Mouse (Mus musculus) c-Kit-negative CD71-positive TER-119-positive erythroid progenitor cells, embryonic 14.5 days (primary cell): ENCODE measurements around the gene Pax2.

Experiments
- DNase-seq: peaks from one replicate; pipeline ENCODE4 v3.0.0-alpha.2; 2013; ENCODE audit warnings: low read depth, low spot score

The Pax2 gene

DNA sequence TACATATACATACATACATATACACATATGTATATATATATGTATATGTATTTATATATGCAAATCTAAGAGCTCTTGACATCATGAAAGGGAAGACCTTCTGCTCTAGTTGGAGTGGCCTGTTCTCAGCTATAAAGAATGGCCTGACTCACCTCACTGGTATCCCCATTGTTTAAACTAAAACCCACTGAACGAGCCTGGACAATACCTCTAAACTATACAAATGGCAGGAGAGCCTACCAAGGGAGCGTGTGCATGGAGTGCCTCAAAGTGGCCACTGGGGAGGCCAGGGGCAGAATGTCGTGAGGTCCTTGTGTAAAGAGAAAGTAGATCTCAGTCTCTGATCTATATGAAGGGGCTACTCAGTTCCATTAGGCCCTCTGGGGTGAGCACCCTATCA lies 26.1 kb downstream of the Pax2 start:
- no peak for DNase-seq

DNA sequence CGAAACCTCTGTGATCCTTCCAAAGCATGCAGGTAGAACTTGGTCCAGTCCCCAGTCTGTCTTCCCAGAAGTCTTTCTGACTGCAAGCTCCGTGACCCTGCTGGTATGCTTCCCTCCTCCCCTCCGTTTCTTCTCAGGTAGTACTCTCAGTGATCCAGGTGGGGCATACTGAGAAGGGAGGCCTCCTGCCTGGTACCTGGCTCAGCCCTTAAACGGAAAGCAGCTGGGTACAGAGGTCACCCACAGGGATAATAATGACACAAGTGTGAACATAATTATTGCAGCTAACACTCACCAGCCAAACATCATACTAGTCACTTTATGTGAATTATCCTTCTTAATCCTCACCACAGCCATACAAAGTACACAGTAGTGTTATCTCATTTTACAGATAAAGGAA lies 28.5 kb downstream of the Pax2 start:
- no peak for DNase-seq

DNA sequence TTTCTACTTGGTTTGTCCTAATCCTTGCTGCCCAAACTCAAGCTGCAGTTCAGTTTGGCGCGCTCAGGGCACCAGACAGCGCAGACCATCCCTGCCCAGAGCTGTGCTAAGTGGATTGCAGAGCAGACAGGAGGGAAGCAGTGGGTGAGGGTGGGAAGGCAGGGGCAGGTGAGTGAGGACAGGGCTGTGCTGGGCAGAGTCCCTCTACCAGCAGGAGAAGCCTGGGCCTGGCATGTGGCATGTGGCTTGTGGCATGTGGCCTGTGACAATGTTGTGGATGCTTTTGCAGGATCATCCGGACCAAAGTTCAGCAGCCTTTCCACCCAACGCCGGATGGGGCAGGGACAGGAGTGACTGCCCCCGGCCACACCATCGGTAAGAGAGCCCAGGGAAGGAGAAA lies 32.6 kb downstream of the Pax2 start:
- DNase-seq, result no peak

GRCm38 (mm10) chr19:44791981-44792380 lies 36.1 kb downstream of the Pax2 start:
- no peak for DNase-seq

GRCm38 (mm10) chr19:44797110-44798060 lies 41.5 kb downstream of the Pax2 start:
- no peak for DNase-seq

- DNase-seq, result no peak
Observed at GRCm38 (mm10) chr19:44798731-44799130, 42.9 kb downstream of the Pax2 start.

- DNase-seq, result no peak
Observed at GRCm38 (mm10) chr19:44799156-44799555, 43.3 kb downstream of the Pax2 start.

DNA sequence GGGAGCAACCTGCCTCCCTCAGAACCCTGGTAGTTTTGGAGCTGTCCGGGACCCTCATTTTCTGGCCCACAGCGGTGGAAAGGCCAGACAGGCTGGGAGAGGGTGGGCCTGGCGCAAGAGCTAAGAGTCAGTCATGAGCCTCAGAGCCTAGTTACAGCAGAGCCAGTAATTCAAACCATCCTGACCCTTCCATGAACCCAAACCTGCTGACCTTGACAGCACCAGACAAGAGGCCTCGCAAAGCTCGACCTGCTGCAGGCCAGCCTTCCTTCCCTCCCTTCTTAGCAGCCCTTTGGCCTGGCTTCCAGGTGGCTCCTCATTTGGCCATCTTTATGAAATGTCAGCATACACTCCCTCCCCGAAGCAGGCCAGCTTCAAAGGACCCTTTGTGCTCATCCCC lies 44.5 kb downstream of the Pax2 start:
- DNase-seq, result no peak

- DNase-seq, result no peak
Observed at GRCm38 (mm10) chr19:44808734-44809133, 52.9 kb downstream of the Pax2 start.

DNA sequence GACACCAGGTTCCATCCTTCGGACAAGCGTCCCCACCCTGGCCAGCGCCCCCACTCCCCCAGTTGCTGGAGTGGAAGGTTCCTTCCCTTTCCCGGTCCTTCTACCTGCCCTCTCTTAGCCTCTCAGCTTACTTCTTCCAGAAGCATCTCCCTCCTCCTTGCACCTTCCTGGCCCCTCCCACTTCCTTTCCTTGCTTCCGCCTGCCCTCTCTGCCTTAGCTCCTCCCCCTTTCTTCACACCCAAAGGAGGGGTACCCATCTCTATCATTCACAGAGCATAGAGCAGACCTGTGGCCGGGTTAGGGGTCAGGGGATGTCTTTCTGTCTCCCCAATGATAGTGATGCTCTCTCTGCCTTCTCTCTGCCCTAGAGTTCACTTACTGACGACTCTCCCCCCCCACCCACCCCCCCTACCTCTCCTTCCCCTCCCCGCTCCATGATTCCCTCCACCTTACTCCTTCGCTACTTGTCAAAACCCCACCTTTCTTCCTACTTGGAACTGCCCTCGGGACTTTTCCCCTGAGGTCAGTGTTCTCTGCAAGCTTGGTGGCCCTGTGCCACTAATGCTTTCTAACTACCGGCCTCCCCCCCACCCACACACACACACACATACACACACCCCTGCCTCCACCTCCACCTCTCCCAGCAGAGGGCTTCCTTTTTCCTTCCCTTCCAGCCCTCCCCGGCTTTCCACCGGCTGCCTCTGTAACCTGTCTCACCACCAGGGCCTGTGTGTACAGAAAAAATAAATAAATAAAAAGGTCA lies 57.0 kb downstream of the Pax2 start:
- DNase-seq, result no peak

- no peak for DNase-seq
Observed at GRCm38 (mm10) chr19:44815111-44815510, 59.3 kb downstream of the Pax2 start.

- no peak for DNase-seq
Observed at GRCm38 (mm10) chr19:44817403-44818128, 61.7 kb downstream of the Pax2 start.

DNA sequence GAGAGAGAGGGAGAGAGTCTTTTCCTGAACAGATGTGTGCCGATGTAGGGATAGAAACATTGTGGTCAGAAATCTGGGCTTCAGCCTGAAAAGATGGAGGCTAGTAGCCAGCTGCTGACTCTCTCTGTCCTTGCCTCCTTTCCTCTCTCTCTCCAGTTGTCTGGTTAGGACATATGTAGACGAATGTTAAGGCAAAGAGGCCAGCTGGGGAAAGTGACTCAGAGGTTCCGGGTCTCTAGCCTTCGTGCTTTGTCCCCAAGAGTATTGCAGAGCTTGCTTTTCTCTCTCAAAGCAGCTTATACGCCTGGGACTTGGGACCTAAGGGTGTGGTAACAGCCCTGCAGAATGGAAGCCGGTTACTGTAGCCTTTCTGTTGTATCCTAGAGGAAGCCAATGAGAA lies 62.8 kb downstream of the Pax2 start:
- DNase-seq, result no peak

- no peak for DNase-seq
Observed at GRCm38 (mm10) chr19:44821581-44821980, 65.7 kb downstream of the Pax2 start.

DNA sequence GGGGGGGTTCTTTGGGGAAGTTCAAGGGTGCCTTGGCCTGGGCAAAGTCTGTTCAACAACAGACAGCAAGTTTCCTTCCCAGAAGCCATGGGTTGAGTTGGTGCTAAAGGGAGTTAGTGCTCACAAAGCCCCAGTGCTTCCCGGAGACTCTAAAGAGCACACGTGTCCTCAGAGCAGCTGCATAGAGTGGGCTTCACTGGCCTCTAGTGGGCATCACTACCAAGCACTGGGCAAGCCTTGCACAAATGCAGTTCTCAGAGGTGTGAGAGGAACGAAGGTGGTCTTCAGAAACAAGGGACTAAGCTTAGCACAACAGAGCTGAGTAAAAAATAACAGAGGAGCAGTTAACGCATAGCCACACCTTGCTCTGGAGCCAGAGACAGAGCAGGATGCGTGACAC lies 66.5 kb downstream of the Pax2 start:
- DNase-seq, result no peak

- no peak for DNase-seq
Observed at GRCm38 (mm10) chr19:44823657-44824056, 67.8 kb downstream of the Pax2 start.

DNA sequence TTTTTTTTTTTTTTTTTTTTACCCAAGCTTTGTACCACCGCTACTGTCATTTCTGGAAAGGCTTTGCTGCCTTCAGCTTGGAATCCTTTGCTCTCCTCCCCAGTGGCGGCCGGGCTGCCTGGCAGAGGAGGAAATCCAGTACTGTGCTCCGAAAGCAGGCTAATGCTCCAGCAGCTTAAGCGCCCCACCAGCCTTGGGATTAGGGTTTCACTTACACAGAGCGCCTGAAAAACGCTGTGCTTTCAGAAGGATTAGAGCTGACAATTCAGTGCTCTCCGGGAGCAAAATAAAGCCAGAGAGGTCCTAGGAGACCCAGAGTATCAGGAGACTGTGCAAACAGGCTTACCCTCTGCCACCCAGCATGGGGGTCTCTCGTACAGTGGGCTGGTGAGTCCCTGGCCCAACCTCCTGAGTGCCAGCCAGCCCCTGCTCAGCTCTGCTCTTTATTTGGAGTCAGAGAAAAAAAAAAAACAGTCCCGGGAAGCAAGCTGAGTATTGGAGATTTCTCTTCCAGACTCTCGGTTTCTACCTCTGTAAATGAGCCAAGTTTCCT lies 69.4 kb downstream of the Pax2 start:
- DNase-seq, result no peak

DNA sequence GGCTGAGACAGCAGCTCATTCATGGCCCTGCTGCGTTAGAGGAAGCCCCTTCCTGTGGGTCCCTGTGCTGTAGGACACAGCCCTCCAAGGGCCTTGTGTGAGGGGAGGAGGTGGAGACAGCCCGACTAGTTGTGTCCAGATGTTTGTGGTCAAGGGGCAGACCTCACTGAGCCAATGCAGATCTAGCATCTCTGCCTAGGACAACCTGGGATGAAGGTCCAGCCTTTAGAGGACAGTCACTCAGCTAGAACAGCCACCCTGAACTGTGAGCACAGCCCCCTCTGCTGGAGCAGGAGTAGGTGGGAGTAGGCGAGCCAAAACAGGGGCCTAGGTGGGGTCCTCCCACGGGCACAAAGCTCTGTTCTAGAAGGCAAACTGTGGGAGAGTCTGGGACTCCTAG lies 70.0 kb downstream of the Pax2 start:
- no peak for DNase-seq

GRCm38 (mm10) chr19:44833391-44833790 lies 77.5 kb downstream of the Pax2 start:
- no peak for DNase-seq

GRCm38 (mm10) chr19:44834218-44835041 lies 78.6 kb downstream of the Pax2 start:
- DNase-seq, result no peak
